9 mouse cellular contexts compared by ENCODE assay signal in genomic region chr1:91405406-91406169, GRCm38 (mm10). TPM values are rescaled to one million over a fixed set of nuclear protein-coding genes. Genes with fewer than 3 reads are reported as not detected.
A peak's percentile ranks its signal among the peaks of the same experiment; 100 is the strongest.
DNase-seq lines count a peak whose midpoint lies in the region; ATAC-seq and TF ChIP-seq lines count a peak whose summit lies in the region.
"Had no signal": no experiment of that assay in that cellular context is flagged by ENCODE, and none has a peak within 500 bp of the region (broad histone marks: within the 10 kb centered on the region; RNA-seq: fewer than 3 reads in every experiment).

No protein-coding gene starts in this region.

- peaks cover 9% of the 10 kb centered on the region for H3K27me3 ChIP-seq in limb, embryonic 12.5 days
- H3K27me3 ChIP-seq in limb, embryonic 10.5 days (ENCODE audit: low read depth, poor library complexity, severe bottlenecking): peaks cover 11% of the 10 kb centered on the region
- H3K27me3 ChIP-seq in megakaryocyte, embryonic 14.5 days (replicated peaks): peaks cover 29% of the 10 kb centered on the region
- H3K27me3 ChIP-seq: heart, embryonic 15.5 days; midbrain, embryonic 15.5 days had no signal

- H3K27ac ChIP-seq in limb, embryonic 12.5 days: no peak overlapping the region
- H3K27ac ChIP-seq in limb, embryonic 10.5 days: no peak overlapping the region
- H3K27ac ChIP-seq: heart, embryonic 15.5 days; midbrain, embryonic 15.5 days had no signal

- no peaks in the 10 kb centered on the region for H3K36me3 ChIP-seq in limb, embryonic 12.5 days
- H3K36me3 ChIP-seq in limb, embryonic 10.5 days: no peaks in the 10 kb centered on the region
- peaks cover 4% of the 10 kb centered on the region for H3K36me3 ChIP-seq in megakaryocyte, embryonic 14.5 days (replicated peaks; ENCODE audit: low read length)
- H3K36me3 ChIP-seq: heart, embryonic 15.5 days; midbrain, embryonic 15.5 days had no signal

- H3K9me3 ChIP-seq in limb, embryonic 12.5 days: no peaks in the 10 kb centered on the region
- no peaks in the 10 kb centered on the region for H3K9me3 ChIP-seq in limb, embryonic 10.5 days (replicated peaks)
- no peaks in the 10 kb centered on the region for H3K9me3 ChIP-seq in megakaryocyte, embryonic 14.5 days
- H3K9me3 ChIP-seq: heart, embryonic 15.5 days; midbrain, embryonic 15.5 days had no signal

- WGBS in limb, embryonic 12.5 days: 60% methylated on average over 23 of the region's 23 CpGs
- 57% methylated on average over 23 of the region's 23 CpGs for WGBS in limb, embryonic 10.5 days

- DNase-seq in limb, embryonic 10.5 days (ENCODE audit: low spot score): no peak
- DNase-seq in brain, embryonic 14.5 days (ENCODE audit: low read depth): peak; percentile 51
- peak; percentile 83 to 86 for DNase-seq in cerebellum, postnatal 36 days
- no peak for DNase-seq in left cerebral cortex, adult 9 months (ENCODE audit: low spot score in 2 of 2)
- no peak for DNase-seq in adipocyte (ENCODE audit: low spot score)

- TF ChIP-seq POLR2A in brain, embryonic 14.5 days (IDR thresholded peaks at IDR 0.05; ENCODE audit: borderline replicate concordance, extremely low read depth, insufficient read depth, insufficient read length, poor library complexity, severe bottlenecking): no peak

- TF ChIP-seq CTCF in brain, embryonic 14.5 days (IDR thresholded peaks at IDR 0.05; ENCODE audit: borderline replicate concordance, extremely low read depth, insufficient read depth, insufficient read length): no peak

- no peak for ATAC-seq in limb, embryonic 12.5 days (ENCODE audit: insufficient number of reproducible peaks, insufficient read depth, low FRiP score, low TSS enrichment, low read depth)
- ATAC-seq: midbrain, embryonic 15.5 days had no signal

- no peak overlapping the region for H3K4me2 ChIP-seq in limb, embryonic 12.5 days
- H3K4me2 ChIP-seq: heart, embryonic 15.5 days; midbrain, embryonic 15.5 days had no signal

- H3K9ac ChIP-seq in limb, embryonic 12.5 days (replicated peaks): 0 out of 2 replicates have a peak overlapping the region, but pooled peaks have one; percentile 8
- H3K9ac ChIP-seq: heart, embryonic 15.5 days; midbrain, embryonic 15.5 days had no signal

- H3K4me3 ChIP-seq in limb, embryonic 12.5 days (replicated peaks): no peak overlapping the region
- H3K4me3 ChIP-seq in limb, embryonic 10.5 days: no peak overlapping the region
- peak overlapping the region; percentile 76 for H3K4me3 ChIP-seq in megakaryocyte, embryonic 14.5 days (replicated peaks)
- H3K4me3 ChIP-seq: heart, embryonic 15.5 days; midbrain, embryonic 15.5 days had no signal

- H3K4me1 ChIP-seq in limb, embryonic 12.5 days (replicated peaks): no peaks in the 10 kb centered on the region
- peaks cover 10% of the 10 kb centered on the region for H3K4me1 ChIP-seq in limb, embryonic 10.5 days
- H3K4me1 ChIP-seq in megakaryocyte, embryonic 14.5 days: peaks cover 26% of the 10 kb centered on the region
- H3K4me1 ChIP-seq: heart, embryonic 15.5 days; midbrain, embryonic 15.5 days had no signal

RNA-seq across cellular contexts. Expression of gene Ilkap, which starts 7.0 kb away (rescaled TPM):
- polyA plus RNA-seq in limb, embryonic 12.5 days (2016; fragmentation: Nextera tagmentation; extraction: Ambion mirVana): 178 and 186 TPM in 2 replicates
- polyA plus RNA-seq in limb, embryonic 10.5 days (2016; fragmentation: Nextera tagmentation; extraction: Ambion mirVana): 185 and 190 TPM in 2 replicates
- 118 and 128 TPM in 2 replicates for polyA plus RNA-seq in brain, embryonic 14.5 days (2012; rRNA removed)
- 13.9 and 52.5 TPM in 2 replicates for polyA plus RNA-seq in megakaryocyte, embryonic 14.5 days (2012; ENCODE audit: insufficient read depth, low replicate concordance)

RNA-seq across cellular contexts. Expression of gene Hes6, which starts 8.2 kb away (rescaled TPM):
- 121 and 127 TPM in 2 replicates for polyA plus RNA-seq in limb, embryonic 12.5 days (2016; fragmentation: Nextera tagmentation; extraction: Ambion mirVana)
- polyA plus RNA-seq in limb, embryonic 10.5 days (2016; fragmentation: Nextera tagmentation; extraction: Ambion mirVana): 86.2 and 111 TPM in 2 replicates
- polyA plus RNA-seq in brain, embryonic 14.5 days (2012; rRNA removed): 144 and 245 TPM in 2 replicates
- 41.6 and 60.4 TPM in 2 replicates for polyA plus RNA-seq in megakaryocyte, embryonic 14.5 days (2012; ENCODE audit: insufficient read depth, low replicate concordance)

RNA-seq across cellular contexts. Expression of gene Erfe, which starts 39.4 kb away (rescaled TPM):
- polyA plus RNA-seq in limb, embryonic 12.5 days (2016; fragmentation: Nextera tagmentation; extraction: Ambion mirVana): 1.5 and 1.6 TPM in 2 replicates
- 1.4 and 1.8 TPM in 2 replicates for polyA plus RNA-seq in limb, embryonic 10.5 days (2016; fragmentation: Nextera tagmentation; extraction: Ambion mirVana)
- 0.26 and 0.40 TPM in 2 replicates for polyA plus RNA-seq in brain, embryonic 14.5 days (2012; rRNA removed)
- polyA plus RNA-seq in megakaryocyte, embryonic 14.5 days (2012; ENCODE audit: insufficient read depth, low replicate concordance): 0.04 TPM in 1 of 2 replicates, not detected in the other

RNA-seq across cellular contexts. Expression of gene Per2, which starts 53.5 kb away (rescaled TPM):
- 1.9 and 2.1 TPM in 2 replicates for polyA plus RNA-seq in limb, embryonic 12.5 days (2016; fragmentation: Nextera tagmentation; extraction: Ambion mirVana)
- polyA plus RNA-seq in limb, embryonic 10.5 days (2016; fragmentation: Nextera tagmentation; extraction: Ambion mirVana): 1.8 and 2.4 TPM in 2 replicates
- polyA plus RNA-seq in brain, embryonic 14.5 days (2012; rRNA removed): 8.9 and 9.4 TPM in 2 replicates
- 0.73 and 1.0 TPM in 2 replicates for polyA plus RNA-seq in megakaryocyte, embryonic 14.5 days (2012; ENCODE audit: insufficient read depth, low replicate concordance)

RNA-seq across cellular contexts. Expression of gene Klhl30, which starts 54.8 kb away (rescaled TPM):
- polyA plus RNA-seq in limb, embryonic 12.5 days (2016; fragmentation: Nextera tagmentation; extraction: Ambion mirVana): 0.82 and 0.84 TPM in 2 replicates
- 0.09 TPM in 1 of 2 replicates, not detected in the other for polyA plus RNA-seq in limb, embryonic 10.5 days (2016; fragmentation: Nextera tagmentation; extraction: Ambion mirVana)
- 0.15 and 0.22 TPM in 2 replicates for polyA plus RNA-seq in brain, embryonic 14.5 days (2012; rRNA removed)
- not detected in 2 replicates for polyA plus RNA-seq in megakaryocyte, embryonic 14.5 days (2012; ENCODE audit: insufficient read depth, low replicate concordance)

Comparison
In these comparisons a context has a peak if more than half of its experiments do, and no peak if none do; other contexts are left out.
1. DNase-seq: peak in brain, embryonic 14.5 days (single experiment) and cerebellum, postnatal 36 days (2 of 2); none in limb, embryonic 10.5 days (single experiment), left cerebral cortex, adult 9 months (0 of 2) and adipocyte (single experiment).